In the genomic region with DNA sequence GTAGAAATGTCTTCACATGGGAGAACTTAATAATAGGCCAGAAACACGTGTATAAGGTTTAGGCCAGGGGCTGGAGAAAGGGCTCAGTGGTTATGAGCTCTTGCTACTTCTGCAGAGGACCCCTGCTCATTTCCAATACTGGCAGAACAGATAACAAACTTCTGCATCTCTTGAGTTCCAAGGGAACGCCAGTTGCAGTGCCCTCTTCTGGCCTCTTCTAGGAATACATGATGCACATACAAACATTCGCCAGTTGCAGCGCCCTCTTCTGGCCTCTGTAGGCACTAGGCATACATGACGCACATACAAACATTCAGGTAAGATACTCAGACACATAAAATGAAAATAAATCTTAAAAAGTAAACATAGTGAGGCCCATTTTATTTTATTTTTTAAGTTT, we compare ENCODE assay signal across 11 mouse cellular contexts. TPM values are rescaled to one million over a fixed set of nuclear protein-coding genes. Genes with fewer than 3 reads are reported as not detected.
A peak's percentile ranks its signal among the peaks of the same experiment; 100 is the strongest.
DNase-seq lines count a peak whose midpoint lies in the region; ATAC-seq and TF ChIP-seq lines count a peak whose summit lies in the region.
"Had no signal": no experiment of that assay in that cellular context is flagged by ENCODE, and none has a peak within 500 bp of the region (broad histone marks: within the 10 kb centered on the region; RNA-seq: fewer than 3 reads in every experiment).

No protein-coding gene starts in this region.

- no peaks in the 10 kb centered on the region for H3K36me3 ChIP-seq in liver, adult 2 months (ENCODE audit: control insufficient read depth, insufficient read depth, low read length)
- no peaks in the 10 kb centered on the region for H3K36me3 ChIP-seq in liver, embryonic 11.5 days (ENCODE audit: control insufficient read depth, insufficient read depth, low read length)
- no peaks in the 10 kb centered on the region for H3K36me3 ChIP-seq in ES-Bruce4 (ENCODE audit: control insufficient read depth, insufficient read depth, low read length, poor library complexity, severe bottlenecking)
- no peaks in the 10 kb centered on the region for H3K36me3 ChIP-seq in liver, postnatal 0 days (replicated peaks; ENCODE audit: insufficient read depth, low read length)
- H3K36me3 ChIP-seq: heart, embryonic 12.5 days; midbrain, embryonic 12.5 days had no signal

- no peak for DNase-seq in liver, adult 2 months (ENCODE audit: extremely low read depth, low read depth, low spot score)
- DNase-seq in liver, embryonic 11.5 days (ENCODE audit: low spot score), result no peak
- peak; percentile 37 for DNase-seq in T-cell, adult 2 months (ENCODE audit: low spot score)
- peak; percentile 56 for DNase-seq in liver, postnatal 0 days
- DNase-seq in layer of hippocampus, postnatal 36 days, result no peak
- DNase-seq in MN1 (ENCODE audit: low spot score), result no peak
- DNase-seq: cerebellum, postnatal 36 days had no signal

- 0 out of 2 replicates have a peak, but pooled peaks cover 1% of the 10 kb centered on the region for H3K4me1 ChIP-seq in liver, adult 2 months (ENCODE audit: control insufficient read depth, insufficient read depth, low read length)
- 0 out of 2 replicates have a peak, but pooled peaks cover 3% of the 10 kb centered on the region for H3K4me1 ChIP-seq in liver, embryonic 11.5 days (replicated peaks; ENCODE audit: control insufficient read depth, insufficient read depth, low read length)
- H3K4me1 ChIP-seq in ES-Bruce4 (ENCODE audit: control insufficient read depth, insufficient read depth, low read length), result no peaks in the 10 kb centered on the region
- H3K4me1 ChIP-seq in liver, postnatal 0 days (ENCODE audit: insufficient read depth), result peaks cover 7% of the 10 kb centered on the region

- H3K27me3 ChIP-seq in liver, adult 2 months (ENCODE audit: control insufficient read depth, insufficient read depth, low read length), result no peaks in the 10 kb centered on the region
- no peaks in the 10 kb centered on the region for H3K27me3 ChIP-seq in liver, embryonic 11.5 days (replicated peaks; ENCODE audit: control insufficient read depth, insufficient read depth, low read length)
- no peaks in the 10 kb centered on the region; the same call in 1 of the 2 replicates for H3K27me3 ChIP-seq in ES-Bruce4 (ENCODE audit: control insufficient read depth, insufficient read depth, low read length, poor library complexity, severe bottlenecking)
- H3K27me3 ChIP-seq in liver, postnatal 0 days (ENCODE audit: insufficient read depth, low read length), result no peaks in the 10 kb centered on the region
- H3K27me3 ChIP-seq: heart, embryonic 12.5 days; midbrain, embryonic 12.5 days had no signal

- peak; percentile 35; the same call in 1 of the 2 replicates for TF ChIP-seq CTCF in liver, adult 2 months (IDR thresholded peaks at IDR 0.05; ENCODE audit: low read depth, low read length)
- TF ChIP-seq CTCF in ES-Bruce4 (IDR thresholded peaks at IDR 0.05; ENCODE audit: low read depth, low read length), result peak; percentile 77
- TF ChIP-seq CTCF in liver, postnatal 0 days (IDR thresholded peaks at IDR 0.05; ENCODE audit: low read depth), result peak; percentile 74

- 82% methylated on average over 5 of the region's 5 CpGs for WGBS in liver, adult 2 months
- WGBS in liver, embryonic 11.5 days, result 68% methylated on average over 5 of the region's 5 CpGs
- 63% methylated on average over 5 of the region's 5 CpGs for WGBS in liver, postnatal 0 days (ENCODE audit: insufficient replicate concordance)

- ATAC-seq in liver, embryonic 11.5 days (replicated peaks; ENCODE audit: low FRiP score), result no peak
- no peak for ATAC-seq in liver, postnatal 0 days
- ATAC-seq in cerebellum, adult (ENCODE audit: insufficient number of reproducible peaks, low FRiP score, low TSS enrichment), result no peak

- no peak for TF ChIP-seq EP300 in ES-Bruce4 (IDR thresholded peaks at IDR 0.05; ENCODE audit: insufficient read depth, low read depth, low read length)
- TF ChIP-seq EP300 in liver, postnatal 0 days (IDR thresholded peaks at IDR 0.05; ENCODE audit: low read depth), result no peak

- H3K9ac ChIP-seq in liver, adult 2 months (ENCODE audit: low read depth, low read length), result no peak overlapping the region
- H3K9ac ChIP-seq in liver, embryonic 11.5 days (ENCODE audit: low read depth, low read length), result no peak overlapping the region
- no peak overlapping the region for H3K9ac ChIP-seq in ES-Bruce4 (ENCODE audit: low read depth, poor library complexity, severe bottlenecking)
- no peak overlapping the region for H3K9ac ChIP-seq in liver, postnatal 0 days (replicated peaks)
- H3K9ac ChIP-seq: midbrain, embryonic 12.5 days had no signal

- no peak overlapping the region for H3K4me2 ChIP-seq in liver, embryonic 11.5 days
- H3K4me2 ChIP-seq in liver, postnatal 0 days (ENCODE audit: low read depth, low read length), result no peak overlapping the region
- H3K4me2 ChIP-seq: heart, embryonic 12.5 days; midbrain, embryonic 12.5 days had no signal

- H3K79me2 ChIP-seq in liver, adult 2 months (ENCODE audit: control insufficient read depth, insufficient read depth, low read length), result no peaks in the 10 kb centered on the region; the same call in 1 of the 2 replicates

- no peak overlapping the region for H3K4me3 ChIP-seq in liver, adult 2 months (ENCODE audit: insufficient read depth, low read depth, low read length)
- H3K4me3 ChIP-seq in liver, embryonic 11.5 days (ENCODE audit: low read depth, low read length), result no peak overlapping the region
- H3K4me3 ChIP-seq in ES-Bruce4 (ENCODE audit: low read depth, low read length), result no peak overlapping the region
- H3K4me3 ChIP-seq in liver, postnatal 0 days (ENCODE audit: low read depth, low read length), result no peak overlapping the region
- H3K4me3 ChIP-seq: heart, embryonic 12.5 days; midbrain, embryonic 12.5 days had no signal

- H3K9me3 ChIP-seq in liver, embryonic 11.5 days (ENCODE audit: control insufficient read depth, low read length), result no peaks in the 10 kb centered on the region
- H3K9me3 ChIP-seq in ES-Bruce4 (replicated peaks; ENCODE audit: control insufficient read depth, insufficient read depth, low read length, poor library complexity, severe bottlenecking), result peaks cover 21% of the 10 kb centered on the region; the same call in 1 of the 2 replicates
- H3K9me3 ChIP-seq in liver, postnatal 0 days (ENCODE audit: low read length), result no peaks in the 10 kb centered on the region
- H3K9me3 ChIP-seq: heart, embryonic 12.5 days; midbrain, embryonic 12.5 days had no signal

- H3K27ac ChIP-seq in liver, adult 2 months (replicated peaks; ENCODE audit: insufficient read depth, low read depth, low read length), result no peak overlapping the region
- no peak overlapping the region for H3K27ac ChIP-seq in liver, embryonic 11.5 days (ENCODE audit: low read depth, low read length)
- no peak overlapping the region for H3K27ac ChIP-seq in ES-Bruce4 (ENCODE audit: insufficient read depth, low read length)
- H3K27ac ChIP-seq in liver, postnatal 0 days (ENCODE audit: low read depth), result 0 out of 2 replicates have a peak overlapping the region, but pooled peaks have one; percentile 5
- H3K27ac ChIP-seq: midbrain, embryonic 12.5 days had no signal

- TF ChIP-seq POLR2A in liver, adult 2 months (IDR thresholded peaks at IDR 0.05; ENCODE audit: extremely low read depth, insufficient read depth, low read length), result no peak
- TF ChIP-seq POLR2A in ES-Bruce4 (IDR thresholded peaks at IDR 0.05; ENCODE audit: insufficient read depth, low read length), result no peak

RNA-seq across cellular contexts. Expression of a gene that starts 4.5 kb away (rescaled TPM):
- 32.5 and 47.9 TPM in 2 replicates for total RNA-seq in liver, adult 2 months (2014; rRNA removed)
- 53.0 and 57.4 TPM in 2 replicates for polyA plus RNA-seq in liver, adult 2 months (2012; rRNA removed)
- polyA plus RNA-seq in liver, embryonic 11.5 days (2014; fragmentation: Nextera tagmentation; extraction: Ambion mirVana), result 41.5 and 42.3 TPM in 2 replicates
- 15.9 and 21.6 TPM in 2 replicates for polyA plus RNA-seq in ES-Bruce4 (2011; ENCODE audit: insufficient read depth, insufficient read length, low read depth, missing spikeins)
- polyA plus RNA-seq in liver, postnatal 0 days (2015; fragmentation: Nextera tagmentation; extraction: Ambion mirVana), result 34.2 and 40.5 TPM in 2 replicates
- total RNA-seq in layer of hippocampus, postnatal 36 days (2021), result 10 to 100 TPM; 81.1 to 82.7 TPM

Comparison
In these comparisons a context has a peak if more than half of its experiments do, and no peak if none do; other contexts are left out.
1. DNase-seq: peak in T-cell, adult 2 months (single experiment) and liver, postnatal 0 days (single experiment); none in liver, adult 2 months (single experiment), liver, embryonic 11.5 days (single experiment), layer of hippocampus, postnatal 36 days (0 of 2) and MN1 (single experiment).
2. Peak in every context shown above with its lines, with median percentiles within 50 percentile points of each other: CTCF ChIP-seq.